Mouse (Mus musculus) right cerebral cortex, postnatal 4 days (tissue): ENCODE results near the gene Plin3.

Experiments
- DNase-seq: peaks from one replicate; pipeline ENCODE4 v3.0.0-alpha.2; 2022

Gene Plin3

DNA sequence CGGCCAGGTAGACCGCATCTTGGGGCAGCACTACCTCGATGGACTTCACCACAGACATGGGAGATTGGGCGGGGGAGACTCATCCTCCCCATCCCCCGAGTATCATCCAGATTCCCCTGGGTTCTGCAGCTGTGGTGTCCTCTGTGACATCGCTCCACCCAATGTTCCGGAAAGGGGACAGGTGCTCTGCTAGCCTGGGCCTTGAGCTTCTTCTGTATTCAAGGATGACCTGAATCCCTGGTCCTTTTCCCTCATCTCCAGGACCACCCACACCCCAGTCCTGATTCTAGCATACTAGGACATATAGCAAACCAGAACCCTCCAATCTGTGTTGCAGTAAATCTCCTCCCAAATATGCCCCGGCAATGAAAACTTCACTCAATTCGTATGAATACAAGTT, 7.5 kb upstream of the Plin3 start, which contains the start of gene Arrdc5:
TSS of gene Arrdc5 (minus strand) at position 101 of the 400 bp plus-strand sequence.
- no peak for DNase-seq

DNA sequence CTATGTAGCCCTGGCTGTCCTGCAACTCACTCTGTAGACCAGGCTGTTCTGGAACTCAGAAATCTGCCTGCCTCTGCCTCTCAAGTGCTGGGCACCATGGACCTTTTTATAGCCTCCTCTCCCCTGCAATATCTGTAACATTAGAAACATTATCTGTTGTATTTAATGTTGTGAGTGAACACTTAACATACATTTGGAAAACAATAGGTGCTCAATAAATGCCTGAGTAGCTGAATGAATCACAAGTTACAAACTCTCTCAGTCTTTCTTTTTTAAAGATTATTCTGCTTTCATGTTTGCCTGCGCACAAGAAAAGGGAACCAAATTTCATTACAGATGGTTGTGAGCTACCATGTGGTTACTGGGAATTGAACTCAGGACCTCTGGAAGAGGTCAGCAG, 5.6 kb upstream of the Plin3 start:
- DNase-seq, result no peak

DNA sequence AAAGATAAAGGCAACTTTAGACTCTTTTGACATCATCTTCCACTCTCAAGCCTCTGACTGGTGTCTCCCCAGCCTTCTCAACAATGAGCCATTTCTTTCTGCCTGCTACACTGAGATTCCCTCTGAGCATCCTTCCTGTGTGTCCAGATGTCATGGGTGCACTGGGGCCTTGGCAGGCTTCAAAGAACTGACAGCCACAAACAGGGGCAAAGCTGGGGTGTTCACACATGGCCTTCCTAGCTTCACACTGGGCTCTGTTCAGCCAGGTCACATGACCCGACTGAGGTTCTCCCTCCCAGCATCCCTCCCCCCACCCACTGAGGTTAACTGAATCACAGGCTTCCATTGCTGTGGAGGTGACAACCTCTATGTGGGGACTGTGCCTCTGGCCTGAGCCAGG, 3.5 kb upstream of the Plin3 start:
- DNase-seq, result no peak

DNA sequence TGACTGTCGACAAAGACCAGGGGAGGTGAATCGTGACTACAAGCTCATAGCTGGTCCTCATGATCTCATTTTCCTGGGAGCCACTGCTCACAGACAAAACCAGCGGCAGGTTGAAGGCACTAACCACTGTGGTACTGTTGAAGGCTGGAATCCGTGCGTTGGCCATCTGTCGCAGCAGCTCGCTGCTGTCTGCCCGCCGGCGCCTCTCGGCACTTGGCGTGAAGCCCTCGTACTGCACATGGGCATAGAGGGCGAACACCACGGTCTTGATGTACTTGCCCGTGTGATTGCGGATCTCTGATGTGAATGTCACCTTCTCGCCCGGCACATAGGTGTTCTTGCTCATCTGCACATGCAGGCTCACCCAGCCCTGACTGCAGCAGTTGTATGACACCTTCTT, 1.6 kb upstream of the Plin3 start:
- DNase-seq, result peak; percentile 23

DNA sequence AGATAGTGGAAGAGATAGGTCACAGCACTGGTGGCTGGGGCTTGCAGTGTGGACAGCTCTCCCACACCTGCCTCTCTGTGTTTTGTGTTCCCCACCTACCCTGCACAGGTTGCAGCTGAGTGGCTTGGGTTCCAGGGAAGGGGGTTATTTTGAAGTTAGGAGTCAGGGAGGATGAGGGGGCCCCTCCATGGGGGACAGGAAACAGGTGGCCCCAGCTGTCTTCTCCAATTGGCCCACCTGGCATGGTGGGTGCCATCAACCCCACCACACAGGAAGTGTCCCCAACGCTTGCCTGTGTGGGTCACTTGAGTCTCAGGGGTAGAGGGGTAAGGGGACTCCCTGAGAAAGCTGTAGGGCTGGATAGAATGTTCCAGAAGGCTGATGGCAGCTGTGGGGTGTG, 618 bp upstream of the Plin3 start:
- no peak for DNase-seq

DNA sequence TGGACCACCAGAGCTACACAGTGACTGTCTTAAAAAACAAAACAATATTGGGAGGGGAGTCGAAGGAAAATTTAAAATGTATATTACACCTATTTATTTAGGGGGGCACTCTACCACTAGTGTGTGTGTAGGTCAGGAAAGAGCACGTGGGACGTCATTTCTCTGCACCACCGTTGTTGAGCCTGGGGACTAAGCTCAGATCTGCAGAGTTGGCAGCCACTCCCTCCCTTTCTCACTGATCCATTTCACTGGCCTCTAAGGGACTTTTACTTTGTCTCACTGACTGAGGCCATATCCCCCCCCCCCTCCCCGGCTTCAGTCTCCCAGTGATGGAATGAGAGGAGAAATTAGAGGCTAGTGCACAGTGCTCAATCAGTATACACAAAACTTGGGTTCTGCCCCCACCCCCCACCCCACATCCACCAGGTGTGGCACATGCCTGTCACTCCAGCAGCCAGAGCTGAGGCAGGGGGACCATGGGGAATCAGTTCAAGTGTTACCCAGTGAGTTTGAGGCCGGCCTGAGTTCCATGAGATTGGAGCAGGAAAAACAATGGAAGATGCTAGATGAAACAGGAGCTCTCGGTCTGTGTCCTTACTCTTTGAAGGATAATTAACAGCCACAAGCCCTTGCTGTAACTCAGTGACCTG, 722 bp downstream of the Plin3 start:
- no peak for DNase-seq

DNA sequence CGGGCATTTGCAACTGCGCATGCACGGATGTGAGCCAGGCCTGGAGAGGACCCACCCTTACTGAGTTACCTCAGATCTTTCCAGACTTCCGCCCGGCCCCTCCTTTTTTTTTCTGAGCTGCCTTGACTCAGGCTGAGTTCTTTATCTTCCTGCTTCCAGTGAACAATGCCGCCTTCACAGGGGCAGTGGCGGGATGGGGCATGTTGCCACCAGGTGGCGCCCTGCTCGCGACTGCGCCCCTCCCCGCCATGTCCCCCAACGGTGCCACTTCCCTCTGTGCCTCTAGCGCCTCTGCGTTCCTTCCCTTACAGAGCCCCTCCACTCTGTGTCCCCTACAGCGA, 1.5 kb downstream of the Plin3 start:
- DNase-seq, result peak; percentile 77

DNA sequence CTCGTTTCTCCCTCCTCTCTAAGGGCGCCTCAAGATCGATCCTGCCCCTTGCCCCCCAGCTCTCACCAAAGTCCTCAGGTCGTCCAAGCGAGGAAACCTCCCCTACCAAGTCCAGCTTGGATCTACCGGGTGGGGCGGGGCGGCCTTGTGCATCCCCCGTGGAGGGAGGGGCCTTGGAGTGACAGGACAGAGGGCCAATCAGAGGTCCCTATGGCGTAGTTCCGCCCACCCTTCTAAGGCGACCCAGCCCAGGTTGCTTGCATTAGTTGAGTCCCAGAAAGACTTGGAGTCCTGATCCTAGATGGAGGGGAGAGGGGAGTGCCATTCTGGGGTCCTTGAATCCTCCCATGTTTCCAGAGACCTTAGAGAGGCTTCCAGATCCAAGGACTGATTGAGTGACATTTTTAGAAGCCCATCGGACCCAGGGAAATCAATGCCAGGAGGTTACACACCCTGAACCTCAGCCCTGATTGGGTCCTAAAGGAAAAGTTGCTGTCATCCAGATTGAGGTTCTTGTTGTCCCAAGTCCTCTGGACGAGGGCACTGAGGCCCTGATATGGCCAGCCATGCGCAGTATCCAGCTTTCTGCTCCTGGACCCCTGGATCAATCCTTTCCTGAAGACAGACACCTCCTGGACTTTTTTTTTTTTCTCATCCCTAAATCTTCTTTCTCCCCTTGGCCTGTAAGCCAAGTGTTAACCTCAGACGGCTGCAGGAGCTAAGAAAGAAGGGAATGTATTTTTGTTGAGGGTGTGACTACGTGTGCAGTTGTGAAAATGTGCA, 2.1 kb downstream of the Plin3 start:
- peak; percentile 76 for DNase-seq

DNA sequence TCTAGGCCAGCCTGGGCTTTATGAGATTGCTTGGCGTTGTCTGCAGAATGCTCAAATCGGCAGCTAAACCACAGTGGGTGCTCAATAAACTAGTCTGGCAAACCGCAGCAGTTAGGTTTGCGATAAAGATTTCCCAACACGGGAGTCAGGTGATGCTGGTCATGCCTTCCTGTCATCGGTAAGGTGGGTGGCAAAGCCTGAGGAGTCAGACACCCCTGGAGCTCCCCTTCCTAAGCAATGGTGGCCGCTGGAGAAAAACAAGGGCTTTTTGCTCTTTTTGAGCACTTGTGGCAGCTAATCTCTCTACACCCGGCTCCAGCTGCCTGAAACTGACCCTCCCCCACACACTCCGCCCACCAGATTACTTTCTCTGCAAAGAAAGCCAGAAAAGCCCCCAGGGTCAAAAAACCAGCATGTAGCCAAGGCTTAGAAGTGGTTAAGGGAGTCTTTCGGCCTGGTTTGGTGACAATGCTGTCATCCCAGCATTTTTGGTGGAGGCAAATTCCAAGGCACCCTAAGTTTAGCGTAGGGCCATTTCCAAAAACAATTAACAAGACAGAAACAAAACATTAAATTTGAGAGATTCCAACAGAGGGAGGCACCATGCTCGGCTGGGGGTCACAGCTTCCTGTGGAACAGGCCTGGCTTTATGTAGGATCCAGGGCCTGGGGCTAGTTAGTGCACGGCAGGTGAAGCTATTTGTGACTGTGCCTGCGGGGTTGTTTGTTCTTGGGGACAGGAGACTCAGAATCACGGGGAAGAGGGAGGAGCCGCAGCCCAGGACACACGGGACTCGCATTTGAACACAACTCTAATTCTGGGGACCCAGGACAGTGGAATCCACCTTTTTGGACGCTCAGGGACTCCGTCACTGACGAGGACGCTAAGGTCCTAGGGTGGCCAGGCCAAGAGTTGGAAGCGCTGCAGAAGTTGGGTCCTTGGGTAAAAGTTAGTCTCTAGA, 3.0 kb downstream of the Plin3 start:
- DNase-seq, result peak; percentile 19

DNA sequence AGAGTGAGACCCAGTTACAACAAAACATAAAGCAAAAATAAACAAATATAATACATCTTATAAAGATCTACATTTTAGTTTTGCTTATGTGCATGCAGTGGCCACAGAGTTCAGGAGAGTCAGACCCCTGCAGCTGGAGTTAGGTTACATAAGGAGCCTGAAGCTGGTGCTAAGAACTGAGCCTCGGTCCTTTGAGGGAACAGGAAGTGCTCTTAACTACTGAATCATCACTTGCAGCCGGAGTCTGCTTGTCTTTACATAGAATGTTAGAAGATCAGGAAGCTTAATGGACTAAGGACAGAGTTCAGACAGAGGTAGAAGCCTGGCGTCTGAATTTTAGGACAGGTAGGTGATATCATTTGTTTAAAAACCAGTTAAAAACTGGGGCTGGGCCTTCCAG, 3.8 kb downstream of the Plin3 start:
- no peak for DNase-seq

DNA sequence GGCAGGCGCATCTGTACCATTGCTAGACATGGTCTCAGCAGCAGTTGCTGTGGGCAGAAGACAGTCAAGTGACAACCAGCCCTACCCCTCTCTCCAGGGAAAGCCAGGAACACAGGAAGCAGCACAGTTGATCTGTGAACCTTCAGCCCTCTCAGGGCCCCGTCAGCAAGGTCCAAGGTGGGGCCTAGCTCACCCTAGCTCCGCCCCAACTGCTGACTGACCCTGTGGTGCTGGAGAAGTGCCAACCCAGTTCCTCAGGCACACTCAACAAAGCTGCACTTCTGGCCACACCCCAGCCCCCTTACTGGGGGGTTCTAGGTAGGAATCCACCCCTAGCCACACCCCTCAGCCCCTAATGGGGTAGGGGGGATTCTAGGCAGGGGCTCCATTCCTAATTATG, 4.8 kb downstream of the Plin3 start:
- DNase-seq, result no peak

DNA sequence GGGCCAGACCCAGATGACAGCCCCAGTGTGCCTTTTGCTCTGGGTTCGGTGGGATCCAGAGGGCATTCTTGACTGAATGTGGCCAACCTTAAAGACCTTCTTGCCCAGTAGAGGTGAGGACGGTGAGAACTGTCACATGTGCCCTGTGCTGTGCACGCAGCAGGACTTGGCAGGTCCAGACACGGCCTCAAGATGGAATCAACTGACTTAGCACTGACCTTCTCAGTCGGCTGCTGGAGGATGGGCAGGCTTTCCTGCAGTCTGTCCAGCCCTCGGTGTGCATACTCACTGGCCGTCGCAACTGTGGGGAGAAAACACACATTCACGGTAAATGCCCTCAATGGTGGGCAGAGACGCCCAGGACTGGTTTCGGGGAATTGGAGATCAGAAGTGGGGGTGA, 6.7 kb downstream of the Plin3 start:
- no peak for DNase-seq

DNA sequence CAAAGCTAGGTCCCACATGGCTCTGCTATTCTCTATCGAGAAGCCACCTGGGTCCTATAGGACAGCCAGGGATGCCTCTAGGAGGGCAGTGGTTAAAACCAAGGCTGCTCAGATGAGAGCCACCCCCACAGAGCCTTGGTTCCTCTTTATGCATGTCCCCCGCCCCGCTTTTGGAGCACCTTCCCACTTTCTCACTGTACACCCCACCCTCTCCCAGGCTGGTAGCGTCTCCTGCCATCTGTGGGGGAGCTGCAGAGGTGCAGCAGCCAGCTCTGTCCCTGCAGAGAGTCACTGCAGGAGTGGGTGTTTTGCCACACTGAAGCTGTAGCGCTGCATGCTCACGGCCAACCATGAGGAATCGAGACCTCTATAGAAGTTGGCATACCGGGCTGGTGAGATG, 9.4 kb downstream of the Plin3 start:
- DNase-seq, result no peak

DNA sequence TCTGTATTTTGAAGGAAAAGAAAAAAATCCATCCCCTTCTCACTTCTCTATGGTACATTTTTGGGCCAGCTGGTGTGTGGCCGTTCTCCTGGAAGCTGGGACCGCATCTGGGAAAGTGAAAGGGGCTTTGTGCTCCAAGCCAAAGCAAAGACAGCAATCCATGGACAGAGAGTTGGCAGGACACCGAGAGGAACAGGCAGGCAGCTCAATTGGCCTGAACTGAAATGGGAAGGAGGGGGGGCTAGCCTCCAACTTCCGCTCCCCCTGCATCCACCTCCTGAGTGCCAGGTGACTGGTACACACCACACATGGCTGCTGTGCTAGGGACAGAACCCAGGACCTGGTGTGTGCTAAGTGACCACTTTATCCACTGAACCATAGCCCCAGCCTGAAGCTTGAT, 9.9 kb downstream of the Plin3 start:
- DNase-seq, result no peak

DNA sequence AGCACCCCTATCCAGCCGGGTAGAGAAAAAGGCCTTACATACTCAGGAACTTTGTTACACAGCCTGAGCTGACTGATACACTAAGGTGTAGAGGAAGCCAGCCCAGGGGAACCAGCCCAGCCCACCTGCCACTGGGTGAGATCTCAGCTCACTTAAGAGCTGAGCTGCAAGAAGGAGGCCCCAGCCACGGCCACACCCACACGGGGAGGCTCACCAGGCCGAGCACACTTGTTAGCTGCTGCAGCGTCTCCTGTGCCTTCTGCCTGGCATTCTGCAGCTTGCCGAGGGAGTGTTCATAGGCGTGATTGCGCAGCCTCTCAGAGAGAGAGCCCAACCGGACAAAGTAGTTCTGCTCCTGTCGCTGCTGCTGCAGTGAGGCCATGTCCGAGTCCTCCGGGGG, 11.5 kb downstream of the Plin3 start:
- no peak for DNase-seq

DNA sequence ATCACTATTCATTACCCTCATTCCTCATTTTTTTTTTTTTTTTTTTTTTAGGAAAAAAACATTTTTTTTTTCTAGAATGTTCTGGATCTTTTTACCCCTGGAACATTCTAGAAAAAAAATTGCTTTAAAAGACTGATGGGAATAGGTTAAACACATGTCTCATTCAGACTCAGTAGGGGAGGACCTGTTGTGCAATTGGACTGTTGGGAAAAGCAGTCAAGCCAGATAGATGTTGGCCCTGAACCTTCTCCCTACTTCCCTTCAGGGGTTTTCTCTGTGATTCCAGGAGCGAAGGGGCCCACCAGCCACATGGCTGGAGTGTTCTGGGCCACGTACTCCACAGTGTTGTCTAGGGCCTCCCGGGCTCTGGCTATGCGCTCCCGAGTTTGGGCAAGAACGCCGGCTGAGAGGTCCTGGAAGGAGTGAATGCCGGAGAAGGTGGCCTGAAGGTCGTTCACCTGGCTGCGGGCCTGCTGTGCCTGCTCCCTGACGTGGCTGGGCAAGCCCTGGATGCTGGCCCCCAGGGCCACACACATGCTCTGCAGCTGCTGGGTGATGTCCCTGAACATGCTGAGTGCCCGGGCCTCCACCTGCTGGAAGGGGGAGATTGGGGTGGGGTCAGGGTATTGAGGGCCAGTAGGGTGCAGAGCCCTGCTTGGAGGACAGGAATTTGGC, 13.1 kb downstream of the Plin3 start:
- no peak for DNase-seq

DNA sequence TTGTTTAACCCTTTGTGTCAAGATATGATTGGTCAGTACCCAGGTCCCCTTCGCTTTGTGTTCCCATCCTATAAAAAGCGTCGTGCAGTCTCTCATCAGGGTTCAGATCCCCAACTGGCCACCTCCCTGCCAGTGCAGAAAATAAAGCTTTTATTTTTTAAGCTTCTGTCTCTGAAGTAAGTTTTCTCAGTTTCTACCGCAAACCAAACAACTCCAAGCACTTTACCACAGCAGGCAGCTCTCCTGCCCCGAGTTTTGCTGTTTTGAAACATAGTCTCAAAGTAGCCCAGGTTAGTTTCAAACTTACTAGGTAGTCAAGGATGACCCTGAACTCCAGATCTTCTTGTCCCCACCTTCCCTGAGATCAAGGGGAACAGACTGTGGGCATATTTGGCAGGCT, 14.3 kb downstream of the Plin3 start:
- no peak for DNase-seq

DNA sequence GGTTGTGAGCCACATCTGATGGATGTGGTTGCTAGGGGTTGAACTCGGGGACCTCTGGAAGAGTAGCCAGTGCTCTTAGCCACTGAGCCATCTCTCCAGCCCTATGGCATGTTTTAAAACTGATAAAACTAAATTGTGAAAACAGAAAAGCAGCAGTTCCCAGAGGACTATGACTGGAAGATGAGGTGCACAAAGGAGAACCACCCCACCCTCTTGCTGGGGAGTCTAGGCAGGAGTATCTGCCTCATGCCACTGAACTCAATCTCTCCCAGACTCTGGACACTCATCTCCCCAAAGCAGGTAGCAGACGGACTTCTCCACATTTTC, 15.1 kb downstream of the Plin3 start:
- DNase-seq, result no peak

DNA sequence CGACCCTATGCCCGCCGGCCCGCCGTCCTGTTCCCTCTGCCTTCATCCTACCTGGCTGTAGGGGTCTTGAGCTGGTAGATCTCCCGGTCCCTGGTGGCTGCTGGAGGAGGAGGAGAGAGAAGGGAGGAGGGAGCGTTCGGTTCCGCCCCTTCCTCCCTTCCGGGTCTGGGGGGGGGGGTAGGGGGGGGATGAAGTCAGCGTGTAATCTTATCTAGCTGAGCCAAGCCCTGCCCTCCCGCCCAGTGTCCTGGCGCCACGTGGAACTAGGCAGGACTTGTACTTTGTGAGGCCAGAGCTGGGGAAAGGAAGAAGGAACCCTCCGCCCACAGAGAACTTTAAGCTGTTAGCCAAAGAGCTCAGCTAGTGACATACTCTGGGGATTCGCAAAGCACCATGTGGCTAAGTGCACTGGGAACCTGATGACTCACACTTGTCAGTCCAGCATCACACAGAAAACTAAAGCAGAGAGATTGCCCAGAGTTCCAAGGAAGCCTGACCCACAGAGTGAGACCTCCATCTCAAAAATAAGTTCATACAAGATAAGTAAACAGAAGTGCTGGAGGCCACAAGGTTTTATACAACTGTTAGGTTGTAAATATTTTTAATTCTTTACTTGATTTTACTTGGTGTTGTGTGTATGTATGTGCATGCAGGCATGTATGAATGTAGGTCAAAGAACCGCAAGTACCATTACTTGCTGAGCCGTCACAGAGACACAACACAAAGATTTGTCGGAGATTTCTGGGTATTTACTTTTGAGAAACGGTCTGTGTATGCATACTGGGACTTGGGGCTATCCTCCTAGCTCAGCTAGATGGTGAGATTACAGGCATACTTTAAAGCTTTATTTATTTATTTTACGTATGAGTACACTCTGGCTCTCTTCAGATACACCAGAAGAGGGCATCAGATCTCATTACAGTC, 15.8 kb downstream of the Plin3 start, which contains the start of gene Ticam1:
TSS of gene Ticam1 (minus strand) at position 144 of the 924 bp plus-strand sequence.
- peak; percentile 49 for DNase-seq

DNA sequence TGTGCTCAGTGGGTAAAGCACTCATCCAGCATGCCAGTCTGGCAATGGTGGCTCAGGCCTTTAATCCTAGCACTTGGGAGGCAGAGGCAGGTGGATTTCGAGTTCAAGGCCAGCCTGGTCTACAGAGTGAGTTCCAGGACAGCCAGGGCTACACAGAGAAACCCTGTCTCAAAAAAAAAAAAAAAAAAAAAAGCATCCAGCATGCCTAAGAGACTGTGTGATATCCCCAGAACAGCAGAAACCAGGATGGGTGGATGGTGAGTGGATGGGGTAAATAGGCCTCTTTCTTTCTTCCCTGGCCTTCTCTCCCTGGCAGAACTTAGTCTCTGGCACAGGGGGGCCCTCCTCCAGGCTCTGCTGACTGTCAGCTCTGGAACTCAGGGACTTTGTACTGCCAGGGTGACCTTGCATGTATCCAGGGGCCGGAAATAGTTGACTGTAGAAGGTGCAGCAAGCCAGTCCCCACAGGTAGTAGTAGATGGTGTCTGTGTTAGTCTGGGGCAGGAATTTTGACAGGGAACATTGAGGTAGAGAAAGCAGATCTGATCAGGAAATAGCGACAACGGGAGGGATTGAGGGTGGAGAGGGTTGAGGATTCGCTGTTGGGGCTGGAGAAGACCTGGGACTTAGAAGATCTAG, 16.7 kb downstream of the Plin3 start:
- DNase-seq, result no peak

DNA sequence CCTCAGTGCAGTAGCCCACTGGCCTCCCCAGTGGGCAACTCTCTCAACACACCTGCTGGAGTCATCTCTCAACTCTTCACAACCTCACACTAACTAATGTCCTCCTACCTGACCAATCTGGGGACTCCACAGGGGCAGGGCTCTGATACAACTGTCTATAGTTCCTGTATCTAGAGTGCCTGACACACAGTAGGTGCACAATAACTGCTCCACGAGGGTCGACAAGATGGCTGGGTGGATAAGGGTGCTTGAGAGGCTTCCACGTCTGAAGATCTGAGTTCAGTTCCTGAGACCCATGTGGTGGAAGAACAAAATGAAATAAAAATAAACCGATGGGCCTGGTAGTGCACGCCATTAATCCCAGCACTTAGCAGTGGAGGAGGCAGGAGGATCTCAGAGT, 18.7 kb downstream of the Plin3 start:
- DNase-seq, result no peak

DNA sequence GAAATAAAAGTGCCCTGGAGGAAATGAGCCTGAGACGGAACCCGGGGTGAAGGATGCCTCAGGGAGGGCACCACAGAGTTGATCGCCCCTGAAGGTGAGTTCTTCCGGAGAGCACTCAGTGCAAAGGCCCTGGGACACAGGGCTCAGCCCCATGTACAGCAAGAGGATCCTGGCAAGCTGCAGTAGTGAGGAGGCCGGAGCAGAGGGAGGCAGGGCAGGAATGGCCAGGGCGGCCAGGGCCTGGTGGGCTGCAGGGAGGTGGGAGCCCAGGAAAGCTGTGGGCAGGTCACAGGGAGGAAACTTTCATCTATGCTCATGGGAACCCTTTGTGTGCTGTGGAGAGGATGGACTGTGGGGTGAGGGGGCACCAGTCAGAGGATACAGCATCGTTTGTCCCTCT, 19.2 kb downstream of the Plin3 start:
- no peak for DNase-seq
